Mouse (Mus musculus) forebrain, embryonic 16.5 days (tissue): Measurements from ENCODE around the gene Arid1b. TPM values are rescaled to one million over a fixed set of nuclear protein-coding genes. Genes with fewer than 3 reads are reported as not detected.
A peak's percentile ranks its signal among the peaks of the same experiment; 100 is the strongest.

Source experiments
- ATAC-seq: fragments of 200-750 bp; cut with Nextera tagmentation; 2 replicates; pipeline ENCODE4 v1.8.0; 2017; ENCODE audit warnings: mild to moderate bottlenecking, moderate library complexity
- H3K27ac ChIP-seq: fragments of 300-500 bp; sonication (generic); 2 replicates; pipeline ENCODE4 v1.5.1; 2014; ENCODE audit warnings: low read length, control low read depth
- H3K27me3 ChIP-seq: fragments of 300-500 bp; sonication (generic); replicated peaks from 2 replicates; pipeline ENCODE4 v1.6.1; 2014; ENCODE audit warnings: low read length; ENCODE audit not compliant: control insufficient read depth, insufficient read depth
- H3K36me3 ChIP-seq: fragments of 300-500 bp; sonication (generic); 2 replicates; pipeline ENCODE4 v1.6.1; 2014; ENCODE audit not compliant: control insufficient read depth, insufficient read depth
- H3K4me1 ChIP-seq: fragments of 300-500 bp; sonication (generic); replicated peaks from 2 replicates; pipeline ENCODE4 v1.6.1; 2014; ENCODE audit warnings: low read length; ENCODE audit not compliant: control insufficient read depth, insufficient read depth
- H3K4me2 ChIP-seq: fragments of 300-500 bp; sonication (generic); 2 replicates; pipeline ENCODE4 v1.6.1; 2014; ENCODE audit warnings: mild to moderate bottlenecking, low read length, control low read depth
- H3K4me3 ChIP-seq: fragments of 300-500 bp; sonication (generic); replicated peaks from 2 replicates; pipeline ENCODE4 v1.5.1; 2014; ENCODE audit warnings: mild to moderate bottlenecking, low read length, control low read depth
- H3K9ac ChIP-seq: fragments of 300-500 bp; sonication (generic); replicated peaks from 2 replicates; pipeline ENCODE4 v1.6.1; 2014; ENCODE audit warnings: low read depth, low read length, control low read depth
- H3K9me3 ChIP-seq: fragments of 300-500 bp; sonication (generic); 2 replicates; pipeline ENCODE4 v1.6.1; 2016; ENCODE audit warnings: low read length; ENCODE audit not compliant: control insufficient read depth
- WGBS: fragments of 180-500 bp; shearing (Covaris S2); extraction: QIAGEN DNeasy Blood & Tissue Kit; methylation state at CpG from one replicate; pipeline ENCODE4 v1.1.7; 2014; 5-methylcytosine and 5-hydroxymethylcytosine counted together
- polyA plus RNA-seq: library from polyadenylated mRNA; unstranded; fragments of >200 nt; fragmentation: Nextera tagmentation; extraction: Ambion mirVana; gene quantifications from 2 replicates; pipeline ENCODE4 v1.2.1, GENCODE M21; 2015

The Arid1b gene
- polyA plus RNA-seq, 1 experiment from 2014 or later = 15.1 TPM

DNA sequence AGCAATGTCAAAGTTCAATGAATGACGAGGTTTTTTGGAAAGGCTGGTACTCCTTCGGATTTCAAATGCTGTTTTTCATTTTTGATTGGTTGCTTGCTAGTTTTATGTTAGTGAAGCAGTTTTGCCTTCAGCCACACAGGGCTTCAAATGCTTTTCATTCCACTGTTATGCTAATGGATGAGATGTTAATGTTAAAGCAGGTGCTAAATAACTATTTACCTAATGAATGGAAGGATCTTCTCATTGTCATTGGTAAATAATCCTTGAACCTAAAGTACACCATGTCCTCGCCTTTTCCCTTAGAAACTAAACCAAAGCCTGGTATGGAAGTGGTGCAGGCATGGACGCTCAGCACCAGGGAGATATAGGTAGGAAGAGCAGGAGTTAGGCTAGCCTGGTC lies 26.9 kb upstream of the Arid1b start:
- H3K4me1 ChIP-seq = peaks cover 3% of the 10 kb centered on the region; the same call in 1 of the 2 replicates
- H3K27ac ChIP-seq = no peak overlapping the region
- H3K36me3 ChIP-seq = no peaks in the 10 kb centered on the region
- WGBS = 65% methylated on average over 4 of the region's 4 CpGs
- no peak overlapping the region for H3K4me3 ChIP-seq
- no peaks in the 10 kb centered on the region for H3K9me3 ChIP-seq
- H3K27me3 ChIP-seq = no peaks in the 10 kb centered on the region
- no peak overlapping the region for H3K4me2 ChIP-seq
- no peak for ATAC-seq
- no peak overlapping the region for H3K9ac ChIP-seq

DNA sequence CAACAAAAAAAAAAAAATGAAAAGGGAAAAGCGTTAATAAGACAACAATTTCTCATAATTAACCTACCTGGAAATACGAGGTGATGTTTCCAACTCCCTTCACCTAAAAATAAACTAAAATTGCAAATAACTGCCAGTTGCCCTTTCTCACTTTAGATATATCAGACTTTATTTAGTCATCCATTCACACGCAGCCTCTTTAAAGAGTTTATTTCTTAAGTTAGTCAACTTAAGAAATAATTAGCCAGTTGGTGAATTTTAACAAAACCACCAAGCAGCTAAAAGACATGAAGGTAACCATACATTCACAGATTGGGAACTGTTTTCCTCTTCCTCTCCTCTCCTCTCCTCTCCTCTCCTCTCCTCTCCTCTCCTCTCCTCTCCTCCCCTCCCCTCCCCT lies 26.1 kb upstream of the Arid1b start:
- Histone ChIP-seq H3K4me1 (peaks cover 3% of the 10 kb centered on the region; the same call in 1 of the 2 replicates), H3K4me2 (no peak overlapping the region), H3K27me3 (no peaks in the 10 kb centered on the region), H3K9me3 (no peaks in the 10 kb centered on the region), H3K9ac (no peak overlapping the region), H3K4me3 (no peak overlapping the region), H3K27ac (no peak overlapping the region), H3K36me3 (no peaks in the 10 kb centered on the region)
- 95% methylated on average over 3 of the region's 3 CpGs for WGBS
- no peak for ATAC-seq

DNA sequence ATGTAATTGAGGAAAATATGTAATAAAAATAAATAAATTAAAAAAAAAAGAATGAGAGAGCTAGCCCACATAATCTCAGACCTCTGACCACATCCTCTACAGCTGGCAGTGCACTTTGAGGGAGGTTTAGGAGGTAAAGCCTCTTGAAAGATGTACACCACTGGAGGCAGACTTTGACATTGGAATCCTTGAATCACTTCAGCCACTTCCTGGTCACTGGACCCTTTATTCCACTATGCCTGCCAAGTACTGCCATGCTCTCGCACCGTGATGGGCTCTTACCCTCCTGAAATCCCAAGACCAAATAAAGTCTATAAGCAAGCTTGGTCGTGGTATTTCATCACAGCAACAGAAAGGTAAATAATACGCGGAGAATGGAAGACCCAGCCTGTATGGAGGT lies 25.3 kb upstream of the Arid1b start:
- no peaks in the 10 kb centered on the region for H3K36me3 ChIP-seq
- H3K9ac ChIP-seq = no peak overlapping the region
- no peaks in the 10 kb centered on the region for H3K27me3 ChIP-seq
- H3K4me3 ChIP-seq = no peak overlapping the region
- no peak overlapping the region for H3K4me2 ChIP-seq
- H3K4me1 ChIP-seq = peaks cover 3% of the 10 kb centered on the region; the same call in 1 of the 2 replicates
- no peaks in the 10 kb centered on the region for H3K9me3 ChIP-seq
- WGBS = 89% methylated on average over 5 of the region's 5 CpGs
- H3K27ac ChIP-seq = no peak overlapping the region
- no peak for ATAC-seq

GRCm38 (mm10) chr17:4972261-4972660 lies 21.9 kb upstream of the Arid1b start:
- H3K36me3 ChIP-seq = no peaks in the 10 kb centered on the region

GRCm38 (mm10) chr17:4974736-4975135 lies 19.4 kb upstream of the Arid1b start:
- Histone ChIP-seq H3K9me3 (no peaks in the 10 kb centered on the region), H3K36me3 (no peaks in the 10 kb centered on the region), H3K4me1 (peaks cover 6% of the 10 kb centered on the region), H3K9ac (no peak overlapping the region), H3K27ac (no peak overlapping the region), H3K27me3 (no peaks in the 10 kb centered on the region), H3K4me3 (no peak overlapping the region), H3K4me2 (peak overlapping the region; percentile 19)
- peak; percentile 89 for ATAC-seq
- 55% methylated on average over 11 of the region's 11 CpGs for WGBS

More at GRCm38 (mm10) chr17:4972261-4972660, 21.9 kb upstream of the Arid1b start:
- Histone ChIP-seq H3K4me2 (no peak overlapping the region), H3K4me3 (no peak overlapping the region), H3K9ac (no peak overlapping the region), H3K4me1 (peaks cover 6% of the 10 kb centered on the region), H3K27ac (no peak overlapping the region), H3K27me3 (no peaks in the 10 kb centered on the region), H3K9me3 (no peaks in the 10 kb centered on the region)
- 43% methylated on average over 6 of the region's 6 CpGs for WGBS
- ATAC-seq = no peak

- no peak overlapping the region for H3K4me2 ChIP-seq
- H3K9ac ChIP-seq = no peak overlapping the region
- H3K9me3 ChIP-seq = no peaks in the 10 kb centered on the region
- no peaks in the 10 kb centered on the region for H3K36me3 ChIP-seq
- H3K27me3 ChIP-seq = peaks cover 3% of the 10 kb centered on the region; the same call in 1 of the 2 replicates
- H3K4me3 ChIP-seq = no peak overlapping the region
- no peak for ATAC-seq
- H3K27ac ChIP-seq = no peak overlapping the region
- no peaks in the 10 kb centered on the region for H3K4me1 ChIP-seq
- 89% methylated on average over 7 of the region's 7 CpGs for WGBS
Observed at GRCm38 (mm10) chr17:4980151-4980550, 14.0 kb upstream of the Arid1b start.

DNA sequence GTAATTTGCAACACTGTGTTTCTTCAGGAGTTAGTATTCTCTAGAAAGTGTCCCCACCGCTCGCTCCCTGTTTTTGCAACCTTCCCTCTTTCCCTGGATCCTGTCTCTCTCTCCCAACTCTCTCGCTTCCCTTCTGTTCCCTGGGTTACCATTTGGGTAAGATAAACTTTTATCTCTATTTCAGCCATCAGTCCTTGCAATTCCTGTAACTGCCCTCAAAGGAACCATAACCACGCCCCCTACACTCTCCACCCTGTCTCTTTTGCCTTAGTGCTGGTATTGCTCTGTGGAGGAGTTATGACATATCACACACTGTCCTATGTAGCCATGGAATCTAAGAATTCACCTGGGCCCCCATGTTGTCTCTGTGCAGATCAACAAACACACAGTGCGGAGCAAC lies 11.3 kb upstream of the Arid1b start:
- Histone ChIP-seq H3K4me2 (no peak overlapping the region), H3K4me1 (no peaks in the 10 kb centered on the region), H3K4me3 (no peak overlapping the region), H3K27me3 (peaks cover 3% of the 10 kb centered on the region), H3K9me3 (no peaks in the 10 kb centered on the region), H3K36me3 (no peaks in the 10 kb centered on the region), H3K9ac (no peak overlapping the region), H3K27ac (no peak overlapping the region)
- WGBS = 92% methylated on average over 5 of the region's 5 CpGs
- ATAC-seq = no peak

GRCm38 (mm10) chr17:4984691-4985090 lies 9.4 kb upstream of the Arid1b start:
- WGBS = 89% methylated on average over 7 of the region's 7 CpGs
- Histone ChIP-seq H3K27ac (no peak overlapping the region), H3K4me1 (no peaks in the 10 kb centered on the region), H3K4me3 (no peak overlapping the region), H3K9me3 (no peaks in the 10 kb centered on the region), H3K27me3 (peaks cover 3% of the 10 kb centered on the region), H3K4me2 (no peak overlapping the region), H3K9ac (no peak overlapping the region), H3K36me3 (no peaks in the 10 kb centered on the region)
- ATAC-seq = no peak

GRCm38 (mm10) chr17:4990911-4991560 lies 3.1 kb upstream of the Arid1b start:
- H3K27me3 ChIP-seq = no peaks in the 10 kb centered on the region; the same call in 1 of the 2 replicates
- no peak overlapping the region; the same call in 1 of the 2 replicates for H3K9ac ChIP-seq
- H3K4me1 ChIP-seq = peaks cover 16% of the 10 kb centered on the region
- no peak overlapping the region for H3K4me3 ChIP-seq
- whole genome bisulfite sequencing = 12% methylated on average over 16 of the region's 16 CpGs
- ATAC-seq = no peak
- no peaks in the 10 kb centered on the region for H3K36me3 ChIP-seq
- peak overlapping the region; percentile 14; the same call in 1 of the 2 replicates for H3K4me2 ChIP-seq
- H3K9me3 ChIP-seq = no peaks in the 10 kb centered on the region
- no peak overlapping the region for H3K27ac ChIP-seq
